Mouse (Mus musculus) intestine, embryonic 14.5 days (tissue): Measurements from ENCODE around the gene Cybc1. TPM values are rescaled to one million over a fixed set of nuclear protein-coding genes. Genes with fewer than 3 reads are reported as not detected.

ENCODE experiments used
- polyA plus RNA-seq: library from polyadenylated mRNA; unstranded; fragments of >200 nt; fragmentation: Nextera tagmentation; extraction: Ambion mirVana; gene quantifications from 2 replicates; pipeline ENCODE4 v1.2.1, GENCODE M21; 2014

Cybc1 gene
- polyA plus RNA-seq, 1 experiment from 2014 or later = 38.1 TPM

Other genes starting within 250 kb of the Cybc1 start
- gene Csnk1d, start 238.0 kb downstream of the Cybc1 start, polyA plus RNA-seq = 68.7 and 70.2 TPM in 2 replicates
- 2.9 and 4.1 TPM in 2 replicates for gene Cd7, start 189.9 kb downstream of the Cybc1 start, polyA plus RNA-seq
- gene Sectm1b, start 165.8 kb downstream of the Cybc1 start, polyA plus RNA-seq = 1.5 and 1.8 TPM in 2 replicates
- gene Sectm1a, start 148.1 kb downstream of the Cybc1 start, polyA plus RNA-seq = 0.97 and 1.8 TPM in 2 replicates
- not detected in 2 replicates for gene Tex19.2, start 110.6 kb downstream of the Cybc1 start, polyA plus RNA-seq
- gene Tex19.1, start 83.2 kb downstream of the Cybc1 start, polyA plus RNA-seq = not detected in 2 replicates
- not detected in 2 replicates for gene Uts2r, start 69.1 kb downstream of the Cybc1 start, polyA plus RNA-seq
- 10.4 and 11.8 TPM in 2 replicates for gene Hexdc, start 24.9 kb downstream of the Cybc1 start, polyA plus RNA-seq
- 32.3 and 32.9 TPM in 2 replicates for gene Ogfod3, start 24.6 kb downstream of the Cybc1 start, polyA plus RNA-seq
- gene Narf, start 7.9 kb upstream of the Cybc1 start, polyA plus RNA-seq = 41.1 and 45.2 TPM in 2 replicates
- gene Foxk2, start 30.7 kb upstream of the Cybc1 start, polyA plus RNA-seq = 10.7 and 10.8 TPM in 2 replicates
- 101 and 105 TPM in 2 replicates for gene Wdr45b, start 125.1 kb upstream of the Cybc1 start, polyA plus RNA-seq
- gene Rab40b, start 158.9 kb upstream of the Cybc1 start, polyA plus RNA-seq = 5.3 and 5.4 TPM in 2 replicates
- gene Fn3krp, start 192.1 kb upstream of the Cybc1 start, polyA plus RNA-seq = 4.5 and 5.3 TPM in 2 replicates
- gene Fn3k, start 205.6 kb upstream of the Cybc1 start, polyA plus RNA-seq = 0.70 and 0.96 TPM in 2 replicates
- 36.7 and 41.7 TPM in 2 replicates for gene Tbcd, start 222.6 kb upstream of the Cybc1 start, polyA plus RNA-seq